Mouse (Mus musculus) megakaryocyte-erythroid progenitor cell, adult 5 weeks (primary cell): Measurements from ENCODE around the gene Fam168a. TPM values are rescaled to one million over a fixed set of nuclear protein-coding genes. Genes with fewer than 3 reads are reported as not detected.

ENCODE experiments used
- polyA plus RNA-seq: library from polyadenylated mRNA; stranded (reverse); fragments of >175 nt; gene quantifications from 2 replicates; pipeline ENCODE4 v1.2.3, GENCODE M21; 2012

The Fam168a gene
- polyA plus RNA-seq, result 18.4 and 18.6 TPM in 2 replicates

DNA sequence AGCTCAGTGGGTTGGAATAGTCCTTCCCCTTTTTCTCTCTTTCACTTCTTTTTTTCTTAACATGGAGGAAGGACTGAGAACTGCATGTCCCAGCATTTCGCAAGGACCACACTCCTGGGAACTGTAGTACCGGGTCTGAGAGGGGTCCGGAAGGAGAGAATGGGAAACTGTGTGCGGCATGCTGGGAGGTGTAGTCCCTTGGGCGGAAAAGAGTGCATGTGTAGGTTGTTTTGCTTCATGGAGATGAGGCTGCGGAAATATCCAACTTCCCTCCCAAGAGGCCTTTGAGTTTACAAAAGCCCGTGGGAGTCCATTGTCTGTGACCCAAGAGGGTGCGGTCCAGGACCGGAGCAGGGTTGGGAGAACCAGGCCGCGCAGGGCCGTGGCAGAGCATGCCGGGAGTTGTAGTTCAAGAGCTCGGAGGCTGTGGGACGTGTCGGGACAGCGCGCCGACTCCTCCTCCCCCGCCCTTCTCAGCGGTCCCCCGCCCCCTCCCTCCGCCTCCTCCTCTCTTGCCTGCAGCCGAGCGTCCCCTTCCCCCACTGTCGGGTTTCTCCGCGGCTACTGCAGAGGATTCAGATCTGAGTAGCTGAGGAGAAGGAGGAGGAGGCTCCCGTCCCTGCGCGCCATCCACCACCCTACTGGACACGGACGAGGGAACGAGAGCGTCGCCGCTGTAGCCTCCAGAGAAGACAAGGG, at the start of gene Fam168a:
Gene Fam168a (plus strand): TSS at position 493 of the 699 bp plus-strand sequence.

DNA sequence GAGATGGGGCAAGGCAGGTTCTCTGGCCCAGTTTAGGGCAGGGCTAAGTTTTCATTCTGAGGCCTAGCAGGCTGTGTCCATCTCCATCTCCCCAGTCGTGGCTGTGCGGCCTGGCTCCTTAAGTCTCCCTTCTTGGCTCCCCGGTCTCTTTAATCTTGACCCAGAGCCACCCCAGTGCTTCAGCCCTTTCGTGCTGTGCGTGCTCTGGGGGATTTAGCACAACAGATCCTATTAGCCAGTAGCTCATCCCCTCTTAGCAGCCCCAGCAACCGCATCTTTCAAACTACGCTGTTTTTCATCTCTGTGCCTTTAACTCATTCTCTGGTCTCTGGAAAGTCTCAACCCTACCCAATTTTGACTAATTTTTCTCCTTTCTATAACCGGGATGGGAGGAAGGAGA, 44.2 kb upstream of the Fam168a start, which contains the start of gene Plekhb1:
Gene Plekhb1 (minus strand): TSS at position 184 of the 400 bp plus-strand sequence.

DNA sequence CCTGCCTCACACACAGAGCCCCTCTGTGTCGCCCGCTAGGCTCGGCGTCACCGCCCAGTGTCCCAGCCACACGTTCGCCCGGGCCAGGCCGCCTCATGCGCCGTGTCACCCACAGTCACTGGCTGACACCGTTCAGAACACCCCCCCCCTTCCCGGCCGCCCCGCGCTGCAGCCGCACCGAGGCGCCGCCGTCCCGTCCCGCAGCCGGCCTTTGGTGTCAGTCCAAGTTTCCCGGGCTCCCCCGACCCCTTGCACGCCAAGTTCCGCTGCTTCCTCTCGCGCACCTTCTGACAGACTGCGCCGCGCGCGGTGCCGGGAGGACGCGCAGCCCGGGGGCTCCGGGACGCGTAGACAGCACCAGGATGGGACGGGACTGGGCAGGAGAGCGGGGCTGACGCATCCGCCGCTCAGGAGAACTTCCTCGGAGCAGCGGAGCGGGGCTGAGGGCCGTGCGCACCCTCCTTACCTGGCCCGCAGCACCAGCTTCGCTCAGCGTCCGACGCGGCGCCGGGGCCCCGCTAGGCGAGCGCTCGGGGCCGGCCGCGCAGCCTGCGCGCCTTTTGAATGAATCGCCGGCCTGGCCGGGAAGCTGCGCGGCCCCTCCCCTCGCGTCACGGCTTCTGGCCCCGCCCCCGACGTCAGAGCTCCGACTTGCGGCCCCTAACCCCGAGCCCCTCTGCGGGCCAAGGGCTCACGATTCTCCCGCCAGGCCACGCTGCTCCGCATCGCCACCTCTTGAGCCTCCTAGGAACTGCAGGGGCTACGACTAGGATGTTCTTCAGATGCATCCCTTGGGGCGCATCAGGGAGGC, 156.6 kb downstream of the Fam168a start, which contains the start of gene Relt:
Gene Relt (minus strand): TSS at position 619 of the 811 bp plus-strand sequence.

Other genes starting within 250 kb of the Fam168a start
- 0.12 TPM in 1 of 2 replicates, not detected in the other for gene Ucp3, start 233.6 kb upstream of the Fam168a start, polyA plus RNA-seq
- gene Ucp2, start 213.3 kb upstream of the Fam168a start, polyA plus RNA-seq, result 989 and 1,188 TPM in 2 replicates
- 0.75 TPM in 1 of 2 replicates, not detected in the other for gene Dnajb13, start 191.7 kb upstream of the Fam168a start, polyA plus RNA-seq
- gene Coa4, start 169.6 kb upstream of the Fam168a start, polyA plus RNA-seq, result 6.3 and 7.9 TPM in 2 replicates
- gene Rab6a, start 99.2 kb upstream of the Fam168a start, polyA plus RNA-seq, result 22.5 and 24.7 TPM in 2 replicates
- gene Mrpl48, start 98.3 kb upstream of the Fam168a start, polyA plus RNA-seq, result 3.3 and 3.5 TPM in 2 replicates
- 0.08 TPM in 1 of 2 replicates, not detected in the other for gene Plekhb1, start 44.2 kb upstream of the Fam168a start, polyA plus RNA-seq
- gene Relt, start 156.8 kb downstream of the Fam168a start, polyA plus RNA-seq, result 34.7 and 41.1 TPM in 2 replicates
- gene Arhgef17, start 225.5 kb downstream of the Fam168a start, polyA plus RNA-seq, result 1.4 and 1.8 TPM in 2 replicates